Mouse (Mus musculus): ENCODE data around the gene Fdxr.

GRCm38 (mm10) chr11:115247240-115247639 lies 29.6 kb downstream of the Fdxr start:
- no peak for TF ChIP-seq CTCF (IDR thresholded peaks at IDR 0.05; ENCODE audit: extremely low read depth, insufficient read depth, low read length)
- TF ChIP-seq POLR2A (IDR thresholded peaks at IDR 0.05; ENCODE audit: extremely low read depth, insufficient read depth, low read length): no peak
